Mouse (Mus musculus): Measurements from ENCODE around the gene Cpeb3.

GRCm38 (mm10) chr19:37237712-37238437, 29.5 kb upstream of the Cpeb3 start:
- no peak for TF ChIP-seq CTCF (IDR thresholded peaks at IDR 0.05; ENCODE audit: extremely low read depth, insufficient read depth, insufficient read length, insufficient replicate concordance)
- no peak for TF ChIP-seq POLR2A (IDR thresholded peaks at IDR 0.05; ENCODE audit: low read depth, low read length)

All from spleen, adult 2 months (tissue).